Mouse (Mus musculus): ENCODE measurements around the gene Troap. TPM values are rescaled to one million over a fixed set of nuclear protein-coding genes. Genes with fewer than 3 reads are reported as not detected.
"Not testable (repeated sequence)": the region's sequence is repeated elsewhere in the genome, so short reads cannot be mapped to it uniquely, and the experiment has no call there.

Troap gene
- polyA plus RNA-seq, 1 experiment from 2014 or later = 27.2 TPM

- peak; percentile 93 for DNase-seq (ENCODE audit: low spot score, missing footprints)
- Histone ChIP-seq H3K27ac (ENCODE audit: low read depth, low read length) (no peak overlapping the region), H3K27me3 (ENCODE audit: control insufficient read depth, insufficient read depth, low read length) (peaks cover 51% of the 10 kb centered on the region), H3K4me3 (ENCODE audit: low read depth, low read length) (peak overlapping the region; percentile 27), H3K36me3 (ENCODE audit: control insufficient read depth, insufficient read depth, low read length) (no peaks in the 10 kb centered on the region), H3K9me3 (ENCODE audit: control insufficient read depth, low read length) (no peaks in the 10 kb centered on the region), H3K9ac (ENCODE audit: low read length) (peak overlapping the region; percentile 14; the same call in 1 of the 2 replicates), H3K4me2 (peak overlapping the region; percentile 34), H3K4me1 (ENCODE audit: control insufficient read depth, insufficient read depth, low read length) (peaks cover 6% of the 10 kb centered on the region)
- 0% methylated on average over 34 of the region's 37 CpGs for WGBS
- 0 out of 2 replicates have a peak, but pooled peaks have one; percentile 46 for ATAC-seq (ENCODE audit: low FRiP score)
These were observed 18.8 kb upstream of the Troap start for GRCm38 (mm10) chr15:99055511-99055961.

- WGBS = 9% methylated on average over 14 of the region's 14 CpGs
- ATAC-seq (ENCODE audit: low FRiP score) (no peak), DNase-seq (ENCODE audit: low spot score, missing footprints) (peak; percentile 94)
- peaks cover 51% of the 10 kb centered on the region for H3K27me3 ChIP-seq (ENCODE audit: control insufficient read depth, insufficient read depth, low read length)
- peaks cover 6% of the 10 kb centered on the region for H3K4me1 ChIP-seq (ENCODE audit: control insufficient read depth, insufficient read depth, low read length)
- H3K9me3 ChIP-seq (ENCODE audit: control insufficient read depth, low read length) = no peaks in the 10 kb centered on the region
- no peaks in the 10 kb centered on the region for H3K36me3 ChIP-seq (ENCODE audit: control insufficient read depth, insufficient read depth, low read length)
- no peak overlapping the region for H3K4me3 ChIP-seq (ENCODE audit: low read depth, low read length)
- H3K4me2 ChIP-seq = peak overlapping the region; percentile 34; the same call in 1 of the 2 replicates
- no peak overlapping the region for H3K27ac ChIP-seq (ENCODE audit: low read depth, low read length)
- no peak overlapping the region for H3K9ac ChIP-seq (ENCODE audit: low read length)
These were observed 18.0 kb upstream of the Troap start for GRCm38 (mm10) chr15:99056332-99056731.

GRCm38 (mm10) chr15:99065557-99066165, 8.7 kb upstream of the Troap start:
- Histone ChIP-seq H3K9ac (ENCODE audit: low read length) (no peak overlapping the region), H3K4me3 (ENCODE audit: low read depth, low read length) (no peak overlapping the region), H3K27ac (ENCODE audit: low read depth, low read length) (no peak overlapping the region), H3K9me3 (ENCODE audit: control insufficient read depth, low read length) (no peaks in the 10 kb centered on the region), H3K27me3 (ENCODE audit: control insufficient read depth, insufficient read depth, low read length) (no peaks in the 10 kb centered on the region), H3K36me3 (ENCODE audit: control insufficient read depth, insufficient read depth, low read length) (no peaks in the 10 kb centered on the region), H3K4me2 (no peak overlapping the region), H3K4me1 (ENCODE audit: control insufficient read depth, insufficient read depth, low read length) (no peaks in the 10 kb centered on the region)
- WGBS = 83% methylated on average over 12 of the region's 12 CpGs
- DNase-seq (ENCODE audit: low spot score, missing footprints) = no peak
- no peak for ATAC-seq (ENCODE audit: low FRiP score)

- no peak overlapping the region for H3K9ac ChIP-seq (ENCODE audit: low read length)
These were observed 2.4 kb upstream of the Troap start for GRCm38 (mm10) chr15:99071988-99072387.

GRCm38 (mm10) chr15:99074600-99075333, 392 bp downstream of the Troap start:
- DNase-seq (ENCODE audit: low spot score, missing footprints) (peak; percentile 99), ATAC-seq (ENCODE audit: low FRiP score) (peak; percentile 98)
- peak overlapping the region; percentile 67 for H3K4me3 ChIP-seq (ENCODE audit: low read depth, low read length)
- no peaks in the 10 kb centered on the region for H3K27me3 ChIP-seq (ENCODE audit: control insufficient read depth, insufficient read depth, low read length)
- peak overlapping the region; percentile 72 for H3K4me2 ChIP-seq
- peaks cover 8% of the 10 kb centered on the region for H3K36me3 ChIP-seq (ENCODE audit: control insufficient read depth, insufficient read depth, low read length)
- WGBS = under 1% methylated on average over 44 of the region's 44 CpGs
- peaks cover 13% of the 10 kb centered on the region for H3K4me1 ChIP-seq (ENCODE audit: control insufficient read depth, insufficient read depth, low read length)
- H3K9me3 ChIP-seq (ENCODE audit: control insufficient read depth, low read length) = no peaks in the 10 kb centered on the region
- H3K27ac ChIP-seq (ENCODE audit: low read depth, low read length) = peak overlapping the region; percentile 92
- peak overlapping the region; percentile 88 for H3K9ac ChIP-seq (ENCODE audit: low read length)

More at GRCm38 (mm10) chr15:99071988-99072387, 2.4 kb upstream of the Troap start:
- no peaks in the 10 kb centered on the region for H3K9me3 ChIP-seq (ENCODE audit: control insufficient read depth, low read length)
- peaks cover 13% of the 10 kb centered on the region for H3K4me1 ChIP-seq (ENCODE audit: control insufficient read depth, insufficient read depth, low read length)
- no peaks in the 10 kb centered on the region for H3K27me3 ChIP-seq (ENCODE audit: control insufficient read depth, insufficient read depth, low read length)
- H3K36me3 ChIP-seq (ENCODE audit: control insufficient read depth, insufficient read depth, low read length) = no peaks in the 10 kb centered on the region
- no peak for ATAC-seq (ENCODE audit: low FRiP score)
- 96% methylated on average over 1 of the region's 1 CpGs for WGBS
- H3K4me2 ChIP-seq = no peak overlapping the region
- no peak overlapping the region for H3K4me3 ChIP-seq (ENCODE audit: low read depth, low read length)
- no peak for DNase-seq (ENCODE audit: low spot score, missing footprints)
- no peak overlapping the region for H3K27ac ChIP-seq (ENCODE audit: low read depth, low read length)

GRCm38 (mm10) chr15:99076011-99076410, 1.6 kb downstream of the Troap start:
- H3K36me3 ChIP-seq (ENCODE audit: control insufficient read depth, insufficient read depth, low read length); DNase-seq (ENCODE audit: low spot score, missing footprints); H3K27ac ChIP-seq (ENCODE audit: low read depth, low read length); H3K27me3 ChIP-seq (ENCODE audit: control insufficient read depth, insufficient read depth, low read length); ATAC-seq (ENCODE audit: low FRiP score); H3K9me3 ChIP-seq (ENCODE audit: control insufficient read depth, low read length): not testable (repeated sequence)
- WGBS = 98% methylated on average over 3 of the region's 3 CpGs
- H3K4me2 ChIP-seq = peak overlapping the region; percentile 72
- peaks cover 13% of the 10 kb centered on the region for H3K4me1 ChIP-seq (ENCODE audit: control insufficient read depth, insufficient read depth, low read length)
- peak overlapping the region; percentile 67; the same call in 1 of the 2 replicates for H3K4me3 ChIP-seq (ENCODE audit: low read depth, low read length)
- peak overlapping the region; percentile 88 for H3K9ac ChIP-seq (ENCODE audit: low read length)

- Histone ChIP-seq H3K9ac (ENCODE audit: low read length) (no peak overlapping the region), H3K4me2 (no peak overlapping the region)
- WGBS = 84% methylated on average over 15 of the region's 15 CpGs
These were observed 4.0 kb downstream of the Troap start for GRCm38 (mm10) chr15:99078181-99078910.

GRCm38 (mm10) chr15:99079804-99080203, 5.4 kb downstream of the Troap start:
- no peaks in the 10 kb centered on the region for H3K9me3 ChIP-seq (ENCODE audit: control insufficient read depth, low read length)
- no peak overlapping the region for H3K4me3 ChIP-seq (ENCODE audit: low read depth, low read length)
- ATAC-seq (ENCODE audit: low FRiP score) (no peak), DNase-seq (ENCODE audit: low spot score, missing footprints) (no peak)
- H3K36me3 ChIP-seq (ENCODE audit: control insufficient read depth, insufficient read depth, low read length) = peaks cover 16% of the 10 kb centered on the region
- H3K9ac ChIP-seq (ENCODE audit: low read length) = no peak overlapping the region
- no peak overlapping the region for H3K4me2 ChIP-seq
- 80% methylated on average over 3 of the region's 3 CpGs for WGBS
- peaks cover 8% of the 10 kb centered on the region for H3K4me1 ChIP-seq (ENCODE audit: control insufficient read depth, insufficient read depth, low read length)
- H3K27me3 ChIP-seq (ENCODE audit: control insufficient read depth, insufficient read depth, low read length) = peaks cover 5% of the 10 kb centered on the region
- no peak overlapping the region for H3K27ac ChIP-seq (ENCODE audit: low read depth, low read length)

More at GRCm38 (mm10) chr15:99078181-99078910, 4.0 kb downstream of the Troap start:
- H3K27ac ChIP-seq (ENCODE audit: low read depth, low read length) = no peak overlapping the region
- H3K4me3 ChIP-seq (ENCODE audit: low read depth, low read length) = no peak overlapping the region
- no peaks in the 10 kb centered on the region for H3K9me3 ChIP-seq (ENCODE audit: control insufficient read depth, low read length)
- no peaks in the 10 kb centered on the region for H3K27me3 ChIP-seq (ENCODE audit: control insufficient read depth, insufficient read depth, low read length)
- no peak for DNase-seq (ENCODE audit: low spot score, missing footprints)
- H3K36me3 ChIP-seq (ENCODE audit: control insufficient read depth, insufficient read depth, low read length) = peaks cover 16% of the 10 kb centered on the region
- no peak for ATAC-seq (ENCODE audit: low FRiP score)
- H3K4me1 ChIP-seq (ENCODE audit: control insufficient read depth, insufficient read depth, low read length) = peaks cover 13% of the 10 kb centered on the region
